Mouse (Mus musculus): ENCODE results near the gene Timm8b. TPM values are rescaled to one million over a fixed set of nuclear protein-coding genes. Genes with fewer than 3 reads are reported as not detected.
A peak's percentile ranks its signal among the peaks of the same experiment; 100 is the strongest.

Timm8b gene
- polyA plus RNA-seq, 1 experiment from 2014 or later, result 407 TPM

DNA sequence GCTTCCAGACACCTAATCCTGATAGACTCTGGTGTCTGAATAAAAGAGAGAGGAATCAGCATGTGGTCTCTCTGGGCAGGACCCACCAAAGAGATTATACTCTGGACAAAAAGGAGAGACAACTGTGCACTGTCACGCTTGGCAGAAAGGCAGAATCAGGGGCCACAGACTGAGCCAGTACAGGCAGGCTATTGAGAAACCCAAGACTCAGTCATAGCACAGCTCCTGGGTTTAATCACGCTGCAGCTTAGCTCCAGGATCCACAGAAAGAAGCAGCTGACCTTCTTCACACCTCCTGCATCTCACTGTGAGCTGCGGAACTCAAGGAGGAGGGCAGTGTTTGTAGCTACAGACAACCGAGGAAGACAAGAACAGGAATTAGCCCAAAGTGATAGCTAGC lies 23.3 kb upstream of the Timm8b start:
- no peak overlapping the region for H3K9ac ChIP-seq (replicated peaks)
- no peaks in the 10 kb centered on the region for H3K36me3 ChIP-seq
- no peak overlapping the region for H3K4me2 ChIP-seq
- WGBS, result 50% methylated on average over 4 of the region's 4 CpGs
- H3K4me3 ChIP-seq (replicated peaks), result no peak overlapping the region
- no peaks in the 10 kb centered on the region for H3K27me3 ChIP-seq (replicated peaks)
- H3K4me1 ChIP-seq, result no peaks in the 10 kb centered on the region
- no peak overlapping the region for H3K27ac ChIP-seq (replicated peaks)
- H3K9me3 ChIP-seq (replicated peaks), result no peaks in the 10 kb centered on the region
- ATAC-seq (ENCODE audit: low FRiP score), result no peak

DNA sequence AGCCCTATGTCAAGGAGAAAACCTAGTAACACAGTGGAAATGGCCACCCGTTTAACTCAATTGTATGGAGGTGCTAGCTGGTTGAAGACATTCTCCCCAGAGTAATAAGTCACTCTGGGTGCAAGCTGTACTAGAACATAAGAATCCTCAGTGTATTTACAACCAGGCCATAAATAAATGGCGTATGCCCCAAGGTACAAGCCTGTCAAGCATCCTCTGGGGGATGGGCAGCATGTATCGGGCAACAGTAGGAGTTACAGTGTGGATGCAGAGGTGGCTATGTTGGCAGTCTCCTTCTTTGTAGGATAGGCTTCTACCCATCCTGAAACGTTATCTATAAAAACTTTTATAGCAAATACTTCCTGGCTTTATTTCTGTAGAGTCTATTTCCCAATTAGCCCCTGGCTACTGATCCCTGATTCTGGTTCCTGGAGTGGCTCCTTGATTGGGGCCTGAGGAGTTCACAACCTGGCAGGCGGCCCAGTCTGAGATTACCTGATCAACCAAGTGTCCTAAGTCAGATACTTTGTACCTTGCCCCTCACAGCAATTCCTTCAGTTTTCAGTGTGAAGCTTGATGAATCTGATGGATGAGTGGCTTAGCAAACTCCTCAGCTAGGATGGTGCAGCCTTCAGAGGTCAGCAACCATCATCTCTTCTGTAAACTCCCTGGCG lies 18.4 kb upstream of the Timm8b start:
- H3K9ac ChIP-seq (replicated peaks), result no peak overlapping the region
- H3K4me1 ChIP-seq, result no peaks in the 10 kb centered on the region
- no peaks in the 10 kb centered on the region for H3K27me3 ChIP-seq (replicated peaks)
- no peaks in the 10 kb centered on the region for H3K9me3 ChIP-seq (replicated peaks)
- H3K4me3 ChIP-seq (replicated peaks), result no peak overlapping the region
- no peaks in the 10 kb centered on the region for H3K36me3 ChIP-seq
- WGBS, result 78% methylated on average over 6 of the region's 6 CpGs
- H3K27ac ChIP-seq (replicated peaks), result no peak overlapping the region
- H3K4me2 ChIP-seq, result no peak overlapping the region
- ATAC-seq (ENCODE audit: low FRiP score), result no peak

DNA sequence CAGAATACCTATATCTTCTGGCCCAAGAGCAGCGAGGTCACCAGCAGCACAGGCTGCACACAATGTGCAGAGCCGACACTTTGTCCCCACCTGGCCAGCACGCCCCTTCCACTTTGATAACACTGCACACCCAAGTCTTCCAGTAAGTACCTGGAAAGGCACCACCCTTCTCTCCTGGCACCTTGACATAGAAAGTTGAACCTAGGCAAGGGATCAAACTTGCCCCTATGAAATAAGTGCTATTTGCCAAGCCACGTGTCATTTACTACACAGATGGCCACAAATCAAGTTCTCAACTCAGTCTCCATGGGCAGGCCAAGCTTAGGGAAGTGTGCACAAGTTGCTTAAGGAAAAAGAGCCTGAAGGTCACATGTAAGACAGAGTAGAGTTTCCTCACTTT lies 16.8 kb upstream of the Timm8b start:
- Histone ChIP-seq H3K4me1 (no peaks in the 10 kb centered on the region), H3K4me2 (no peak overlapping the region), H3K4me3 (replicated peaks) (no peak overlapping the region), H3K36me3 (no peaks in the 10 kb centered on the region), H3K9me3 (replicated peaks) (no peaks in the 10 kb centered on the region), H3K9ac (replicated peaks) (no peak overlapping the region), H3K27me3 (replicated peaks) (no peaks in the 10 kb centered on the region), H3K27ac (replicated peaks) (no peak overlapping the region)
- 79% methylated on average over 4 of the region's 4 CpGs for WGBS
- no peak for ATAC-seq (ENCODE audit: low FRiP score)

DNA sequence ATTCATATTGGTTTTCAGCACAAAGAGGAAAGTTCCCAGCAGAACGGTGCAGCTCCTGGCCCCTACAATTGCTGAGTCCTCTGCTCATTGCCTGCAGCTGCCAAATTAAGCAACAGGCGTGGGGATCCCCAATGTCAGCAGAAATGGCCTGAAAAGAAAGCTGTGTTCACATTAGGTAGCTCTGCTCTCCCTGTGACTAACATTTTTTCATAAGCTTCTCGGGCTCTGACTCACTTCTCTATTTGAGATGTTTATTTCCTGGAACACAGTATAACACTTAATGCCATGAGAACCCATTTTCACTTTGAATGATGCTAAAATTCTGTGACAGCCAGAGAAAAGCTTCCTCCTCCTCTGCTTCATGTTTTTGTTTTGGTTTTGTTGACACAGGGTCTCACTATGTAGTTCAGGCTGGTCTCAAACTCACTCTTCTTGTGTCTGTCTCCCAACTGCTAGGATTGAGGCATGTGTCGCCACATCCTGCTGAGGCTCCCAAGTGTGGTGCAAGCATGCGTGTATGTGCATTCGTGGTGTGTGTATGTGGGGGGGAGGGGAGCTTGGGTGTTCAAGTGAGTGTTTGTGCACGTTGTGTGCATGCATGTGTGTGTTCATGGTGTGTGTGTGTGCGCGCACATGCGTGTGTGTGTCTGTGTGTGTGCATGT lies 12.7 kb upstream of the Timm8b start:
- no peak for ATAC-seq (ENCODE audit: low FRiP score)
- H3K27me3 ChIP-seq (replicated peaks), result no peaks in the 10 kb centered on the region
- no peak overlapping the region for H3K4me2 ChIP-seq
- H3K9me3 ChIP-seq (replicated peaks), result no peaks in the 10 kb centered on the region
- H3K27ac ChIP-seq (replicated peaks), result no peak overlapping the region
- no peak overlapping the region for H3K9ac ChIP-seq (replicated peaks)
- H3K36me3 ChIP-seq, result peaks cover 15% of the 10 kb centered on the region
- no peaks in the 10 kb centered on the region for H3K4me1 ChIP-seq
- 79% methylated on average over 10 of the region's 10 CpGs for WGBS
- no peak overlapping the region for H3K4me3 ChIP-seq (replicated peaks)

DNA sequence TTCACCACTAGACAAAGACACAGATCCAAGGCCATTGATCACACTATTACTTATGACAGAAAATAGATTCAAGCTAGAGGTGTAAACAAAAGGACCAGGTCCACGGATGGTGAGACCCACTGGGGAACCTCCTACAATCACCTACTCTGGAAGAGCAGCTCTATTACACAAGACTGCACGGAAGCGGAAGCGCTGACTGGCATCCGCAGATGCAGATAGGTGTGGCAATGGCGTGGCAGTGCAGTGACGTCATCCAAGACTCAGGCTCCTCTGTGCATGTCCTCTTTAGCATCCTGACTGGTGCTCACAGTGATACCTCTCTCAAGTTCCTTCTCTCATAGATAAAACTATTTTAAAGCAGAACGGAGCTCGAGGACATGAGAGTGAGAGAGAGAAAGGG lies 10.8 kb upstream of the Timm8b start:
- ATAC-seq (ENCODE audit: low FRiP score), result no peak
- no peak overlapping the region for H3K4me3 ChIP-seq (replicated peaks)
- H3K36me3 ChIP-seq, result peaks cover 34% of the 10 kb centered on the region
- H3K27ac ChIP-seq (replicated peaks), result no peak overlapping the region
- H3K27me3 ChIP-seq (replicated peaks), result no peaks in the 10 kb centered on the region
- H3K9ac ChIP-seq (replicated peaks), result no peak overlapping the region
- no peak overlapping the region for H3K4me2 ChIP-seq
- no peaks in the 10 kb centered on the region for H3K9me3 ChIP-seq (replicated peaks)
- 92% methylated on average over 9 of the region's 9 CpGs for WGBS
- no peaks in the 10 kb centered on the region for H3K4me1 ChIP-seq

DNA sequence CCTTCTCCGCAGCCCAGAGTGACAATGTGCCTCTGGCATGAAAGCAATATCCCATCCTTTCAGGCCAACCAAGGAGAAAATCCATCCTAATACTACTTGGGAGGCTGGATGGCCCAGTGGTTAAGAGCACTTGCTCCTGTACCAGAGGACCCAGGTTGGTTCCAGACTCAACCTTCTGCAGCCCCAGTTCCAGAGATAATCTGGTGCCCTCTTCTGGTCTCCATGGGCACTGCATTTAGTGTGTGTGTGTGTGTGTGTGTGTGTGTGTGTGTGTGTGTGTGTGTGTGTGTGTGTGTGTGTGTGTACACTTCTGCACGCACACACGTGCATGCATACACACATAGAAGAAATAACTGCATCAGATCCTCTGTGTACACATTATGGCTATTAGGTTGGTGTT lies 10.2 kb upstream of the Timm8b start:
- 70% methylated on average over 3 of the region's 3 CpGs for WGBS
- Histone ChIP-seq H3K9me3 (replicated peaks) (no peaks in the 10 kb centered on the region), H3K4me3 (replicated peaks) (no peak overlapping the region), H3K4me2 (no peak overlapping the region), H3K4me1 (no peaks in the 10 kb centered on the region), H3K36me3 (peaks cover 39% of the 10 kb centered on the region), H3K27ac (replicated peaks) (no peak overlapping the region), H3K9ac (replicated peaks) (no peak overlapping the region), H3K27me3 (replicated peaks) (no peaks in the 10 kb centered on the region)
- ATAC-seq (ENCODE audit: low FRiP score), result no peak

DNA sequence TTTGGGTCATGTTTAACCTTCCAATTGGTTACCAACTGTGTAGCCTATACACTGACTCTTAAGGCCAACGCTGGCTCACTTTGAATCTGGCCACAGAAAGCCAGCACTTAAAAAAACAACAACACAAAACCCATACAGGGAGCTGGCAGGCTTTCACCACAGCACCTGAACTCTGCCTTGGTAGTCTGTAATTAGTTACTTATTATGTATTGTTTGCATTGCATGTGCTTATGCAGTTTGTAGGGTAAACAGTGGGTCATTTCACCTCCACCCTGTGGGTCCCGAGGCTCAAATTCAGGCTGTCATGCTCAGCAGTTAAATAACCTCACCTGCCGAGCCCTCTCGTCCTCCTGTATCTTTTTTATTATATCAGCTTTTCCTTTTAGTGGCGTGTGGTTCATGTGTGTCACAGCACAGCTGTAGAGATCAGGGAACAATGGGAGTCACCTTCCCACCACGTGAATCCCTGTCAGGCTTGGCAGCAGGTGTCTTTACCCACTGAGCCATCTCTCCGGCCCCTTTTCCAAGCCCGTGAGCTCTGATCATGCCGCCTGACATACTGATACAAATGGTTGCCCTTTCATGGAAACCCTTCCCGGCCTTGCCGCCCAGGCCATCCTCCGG lies 8.8 kb upstream of the Timm8b start:
- Histone ChIP-seq H3K4me2 (no peak overlapping the region), H3K9me3 (replicated peaks) (no peaks in the 10 kb centered on the region), H3K27me3 (replicated peaks) (no peaks in the 10 kb centered on the region), H3K4me3 (replicated peaks) (no peak overlapping the region), H3K36me3 (peaks cover 51% of the 10 kb centered on the region), H3K4me1 (no peaks in the 10 kb centered on the region), H3K9ac (replicated peaks) (no peak overlapping the region), H3K27ac (replicated peaks) (no peak overlapping the region)
- 79% methylated on average over 12 of the region's 12 CpGs for WGBS
- no peak for ATAC-seq (ENCODE audit: low FRiP score)

DNA sequence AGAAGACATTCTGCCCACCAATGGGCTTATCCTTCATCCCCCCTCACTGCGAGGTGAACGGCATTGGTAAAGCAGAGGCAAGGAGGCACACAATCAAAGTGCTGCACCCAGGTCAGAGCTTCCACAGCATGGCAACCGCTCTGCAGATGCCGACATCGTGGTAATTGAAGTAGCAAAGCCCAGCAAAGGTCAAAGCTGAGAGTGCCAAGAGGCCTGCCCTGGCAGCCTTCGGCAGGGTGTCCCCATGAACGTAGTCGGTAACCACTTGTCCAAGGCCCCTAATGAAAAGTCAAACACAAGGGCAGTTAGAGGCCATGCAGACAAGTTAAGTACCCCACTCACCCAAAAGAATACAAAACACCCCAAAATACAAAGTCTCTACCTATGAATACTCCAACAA lies 6.7 kb upstream of the Timm8b start:
- Histone ChIP-seq H3K9me3 (replicated peaks) (no peaks in the 10 kb centered on the region), H3K27ac (replicated peaks) (no peak overlapping the region), H3K4me2 (no peak overlapping the region), H3K27me3 (replicated peaks) (no peaks in the 10 kb centered on the region), H3K9ac (replicated peaks) (no peak overlapping the region), H3K36me3 (peaks cover 59% of the 10 kb centered on the region), H3K4me1 (peaks cover 11% of the 10 kb centered on the region), H3K4me3 (replicated peaks) (no peak overlapping the region)
- ATAC-seq (ENCODE audit: low FRiP score), result no peak
- WGBS, result 95% methylated on average over 8 of the region's 8 CpGs

DNA sequence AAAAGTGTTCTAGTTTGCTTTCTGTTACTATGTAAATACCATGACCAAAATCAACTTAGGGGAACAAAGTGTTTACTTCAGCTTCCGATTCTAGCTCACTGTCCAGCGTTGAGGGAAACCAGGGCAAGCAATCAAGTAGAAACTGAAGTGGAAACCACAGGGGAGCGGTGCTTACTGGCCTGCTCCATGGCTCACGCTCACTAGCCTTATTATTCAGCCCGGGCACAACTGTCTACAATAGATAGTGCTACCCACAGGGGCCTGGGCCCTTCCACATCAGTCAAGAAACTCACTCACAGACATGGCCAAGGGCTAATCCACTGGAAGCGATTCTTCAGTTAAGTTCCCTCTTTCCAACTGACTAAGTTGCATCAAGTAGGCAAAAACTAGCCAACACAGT lies 2.2 kb upstream of the Timm8b start:
- peaks cover 36% of the 10 kb centered on the region for H3K4me1 ChIP-seq
- no peaks in the 10 kb centered on the region for H3K27me3 ChIP-seq (replicated peaks)
- H3K9ac ChIP-seq (replicated peaks), result no peak overlapping the region
- WGBS, result 88% methylated on average over 6 of the region's 6 CpGs
- no peaks in the 10 kb centered on the region for H3K9me3 ChIP-seq (replicated peaks)
- H3K27ac ChIP-seq (replicated peaks), result no peak overlapping the region
- no peak overlapping the region for H3K4me3 ChIP-seq (replicated peaks)
- H3K36me3 ChIP-seq, result peaks cover 49% of the 10 kb centered on the region
- ATAC-seq (ENCODE audit: low FRiP score), result no peak
- H3K4me2 ChIP-seq, result no peak overlapping the region

DNA sequence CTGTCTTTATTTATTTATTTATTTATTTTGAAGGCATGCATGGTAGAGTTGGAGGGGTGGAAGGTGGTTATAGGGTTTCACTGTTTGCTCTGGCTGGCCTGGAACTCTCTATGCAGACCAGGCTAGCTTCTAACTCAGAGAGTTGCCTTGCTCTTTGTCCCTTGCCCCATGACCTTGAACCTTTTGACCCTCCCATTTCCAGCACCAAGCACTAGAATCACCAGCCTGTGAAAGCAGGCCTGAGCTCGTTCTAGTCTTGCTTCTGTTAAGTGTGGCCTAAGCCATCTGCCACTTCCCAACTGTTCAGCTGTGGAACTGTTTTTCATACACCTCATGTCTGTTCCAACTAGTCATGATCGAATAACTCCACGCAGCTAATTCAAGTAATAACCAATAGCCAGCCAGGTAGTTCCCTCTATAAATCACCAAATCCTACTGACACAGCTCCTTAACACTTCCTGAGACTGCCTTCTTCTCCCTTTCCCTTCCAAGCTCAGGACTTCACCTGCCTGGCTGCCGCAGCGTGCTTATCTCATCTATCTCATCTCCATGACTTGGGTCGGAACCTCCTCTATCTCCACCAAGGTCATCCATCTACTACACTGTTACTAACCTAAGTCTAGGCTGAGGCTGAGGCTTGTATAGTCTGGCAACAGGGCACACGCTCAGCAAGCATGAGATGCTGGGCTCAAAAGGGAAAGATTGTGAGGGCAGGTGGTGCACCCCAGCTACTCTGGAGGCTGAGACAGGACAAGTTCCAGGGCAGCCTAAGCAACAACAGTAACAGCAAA lies 1.5 kb upstream of the Timm8b start:
- peak overlapping the region; percentile 97; the same call in 1 of the 2 replicates for H3K9ac ChIP-seq (replicated peaks)
- H3K9me3 ChIP-seq (replicated peaks), result no peaks in the 10 kb centered on the region
- no peaks in the 10 kb centered on the region for H3K27me3 ChIP-seq (replicated peaks)
- H3K4me3 ChIP-seq (replicated peaks), result peak overlapping the region; percentile 94
- peaks cover 47% of the 10 kb centered on the region for H3K36me3 ChIP-seq
- no peak for ATAC-seq (ENCODE audit: low FRiP score)
- H3K27ac ChIP-seq (replicated peaks), result no peak overlapping the region
- 90% methylated on average over 7 of the region's 7 CpGs for WGBS
- H3K4me1 ChIP-seq, result peaks cover 36% of the 10 kb centered on the region
- H3K4me2 ChIP-seq, result peak overlapping the region; percentile 88

DNA sequence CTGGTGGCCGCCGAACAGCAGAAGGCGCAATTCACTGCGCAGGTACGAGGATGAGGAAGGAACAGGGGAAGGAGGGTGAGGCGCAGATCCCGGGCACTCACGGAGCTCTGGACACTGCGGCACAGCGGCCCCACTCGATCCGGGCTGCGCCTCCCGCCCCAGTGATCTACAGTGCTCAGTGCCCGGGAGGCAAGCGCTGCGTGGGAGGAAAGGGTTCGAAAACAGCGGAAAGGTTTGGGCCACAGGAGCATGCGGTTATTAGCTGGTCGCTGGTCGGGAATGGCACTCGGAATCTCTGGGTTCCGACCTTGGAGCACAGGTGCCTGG lies 251 bp downstream of the Timm8b start:
- peak overlapping the region; percentile 91 for H3K27ac ChIP-seq (replicated peaks)
- H3K4me2 ChIP-seq, result peak overlapping the region; percentile 88
- H3K4me1 ChIP-seq, result peaks cover 36% of the 10 kb centered on the region
- H3K36me3 ChIP-seq, result peaks cover 44% of the 10 kb centered on the region
- peak overlapping the region; percentile 94 for H3K4me3 ChIP-seq (replicated peaks)
- no peaks in the 10 kb centered on the region for H3K27me3 ChIP-seq (replicated peaks)
- under 1% methylated on average over 24 of the region's 24 CpGs for WGBS
- no peaks in the 10 kb centered on the region for H3K9me3 ChIP-seq (replicated peaks)
- peak overlapping the region; percentile 97 for H3K9ac ChIP-seq (replicated peaks)
- peak; percentile 88 for ATAC-seq (ENCODE audit: low FRiP score)
